Mouse (Mus musculus) mouse embryonic stem cell (cell line): ENCODE results near the gene Cdx4.

Source experiments
- in situ Hi-C, 2 experiments: fragments of 300-500 bp; cut with MboI; formaldehyde crosslinking; loops; 1 replicate in 1 of 2; 3 replicates in 1 of 2; pipeline ENCODE4 v1.14.3; 2019 to 2020; ENCODE audit warnings: low sequenced_read_pairs in 2 of 2, low pct_unique_long_range_greater_than_20kb in 1 of 2, mixed read lengths in 1 of 2; ENCODE audit not compliant: unreplicated experiment in 1 of 2

Cdx4 gene

DNA sequence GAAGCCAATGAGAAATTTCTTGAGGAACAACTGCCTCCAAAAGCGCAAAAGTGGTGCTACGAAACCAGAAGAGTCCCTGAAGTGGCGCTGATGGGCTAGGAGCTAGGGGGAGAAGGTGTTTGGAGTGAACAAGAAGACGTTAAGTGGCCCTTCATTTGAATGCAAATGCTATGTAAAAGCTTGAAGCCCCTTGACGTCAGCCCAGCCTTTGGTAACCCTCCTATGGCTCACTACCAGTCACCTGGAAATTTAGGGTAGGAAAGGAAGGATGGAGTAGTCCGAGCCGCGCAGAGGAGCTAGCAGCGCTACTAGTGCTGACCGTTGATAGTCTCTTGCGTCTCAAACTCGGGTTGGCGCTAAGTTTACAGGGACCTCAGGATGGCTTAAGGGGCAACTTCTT is at the start of gene Cdx4:
Gene Cdx4 (plus strand): TSS at position 253 of the 400 bp plus-strand sequence.
- in situ Hi-C loops, result no loop called here

DNA sequence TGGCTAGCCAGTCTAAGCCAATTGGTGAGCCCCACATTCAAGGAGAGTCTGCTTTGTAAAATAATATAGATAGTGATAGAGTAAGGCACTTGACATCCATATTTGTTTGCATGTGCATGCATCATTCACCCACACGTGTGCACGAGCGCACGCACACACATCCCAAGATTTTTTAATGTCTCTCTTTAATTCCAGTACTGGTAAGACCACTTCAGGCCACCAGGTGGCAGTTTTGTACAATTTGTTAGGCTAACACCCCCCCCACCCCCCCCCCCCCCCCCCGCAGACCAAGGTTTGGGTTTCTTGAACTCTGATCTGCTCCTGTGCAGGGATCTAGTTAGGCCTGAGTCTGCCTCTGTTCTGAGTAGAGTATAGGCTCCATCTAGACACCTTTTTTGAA is 46.9 kb upstream of the Cdx4 start:
- in situ Hi-C loops, result loop anchor here in 1 of 2 experiments (10.0 kb wide), 1 partner anchor 100 kb away; no protein-coding TSS in a partner anchor

DNA sequence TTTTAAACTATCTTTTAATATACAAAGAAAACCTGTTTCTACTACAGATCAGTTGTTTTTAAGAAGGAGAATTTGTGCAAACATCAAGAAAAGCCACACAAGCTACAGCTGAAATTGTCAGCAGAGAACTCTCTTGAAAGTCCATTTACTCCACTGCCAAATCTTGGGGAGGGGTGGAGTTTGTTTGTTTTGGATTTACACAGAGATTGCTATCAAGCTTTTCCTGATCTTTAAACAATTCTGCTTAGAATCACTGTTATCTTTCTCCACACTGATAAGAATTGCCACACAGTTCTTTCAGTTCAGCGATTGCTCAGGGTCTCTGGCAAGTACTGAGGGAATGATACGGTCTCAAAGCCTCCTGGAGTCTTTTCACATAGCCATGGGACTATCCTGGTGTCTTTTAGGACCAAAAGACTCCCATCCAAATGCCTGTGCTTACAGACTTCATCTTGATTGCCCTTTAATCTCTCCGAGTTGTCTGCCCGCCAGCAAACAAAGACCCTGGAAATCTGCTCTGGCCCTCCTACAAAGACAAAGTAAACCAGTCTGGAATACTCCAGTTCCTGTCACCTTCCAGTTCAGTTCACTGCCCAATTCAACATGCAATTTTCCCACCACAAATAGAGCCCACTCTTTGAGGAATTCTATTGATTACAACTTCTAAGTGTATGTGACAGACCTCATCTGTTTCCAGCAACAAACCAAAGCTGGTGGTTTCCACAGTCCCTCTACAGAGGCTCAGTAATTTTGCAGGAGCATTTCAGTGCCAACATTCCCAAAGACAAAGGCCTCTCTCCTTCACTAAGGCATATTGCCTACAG is 34.1 kb upstream of the Cdx4 start:
- in situ Hi-C loops, result no loop called here

DNA sequence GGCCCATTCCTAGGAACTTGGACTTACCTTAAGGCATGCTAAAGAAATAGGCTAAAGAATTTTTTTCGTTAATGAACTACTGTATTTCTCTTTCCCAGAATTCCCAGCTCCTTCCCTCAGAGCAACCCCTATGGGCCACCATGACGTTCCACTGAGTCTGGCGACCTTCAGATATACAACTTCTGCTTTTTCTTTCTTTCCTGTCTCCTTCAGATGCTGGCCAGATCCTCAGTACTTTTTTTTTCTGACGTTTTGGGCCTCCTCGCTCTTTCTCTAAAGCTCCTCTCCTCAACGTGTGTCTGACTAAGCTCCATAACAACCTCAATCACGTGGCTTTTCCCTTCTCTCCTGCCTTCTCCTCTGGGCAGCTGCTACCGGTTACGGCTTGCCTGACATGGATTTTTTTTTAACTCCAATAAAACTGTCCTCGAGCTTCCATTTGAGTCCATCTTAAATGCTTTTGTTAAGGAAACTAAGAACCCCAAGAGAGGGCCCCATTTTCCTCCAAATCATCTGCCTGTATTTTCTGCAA is 33.3 kb upstream of the Cdx4 start:
- in situ Hi-C loops, result no loop called here

DNA sequence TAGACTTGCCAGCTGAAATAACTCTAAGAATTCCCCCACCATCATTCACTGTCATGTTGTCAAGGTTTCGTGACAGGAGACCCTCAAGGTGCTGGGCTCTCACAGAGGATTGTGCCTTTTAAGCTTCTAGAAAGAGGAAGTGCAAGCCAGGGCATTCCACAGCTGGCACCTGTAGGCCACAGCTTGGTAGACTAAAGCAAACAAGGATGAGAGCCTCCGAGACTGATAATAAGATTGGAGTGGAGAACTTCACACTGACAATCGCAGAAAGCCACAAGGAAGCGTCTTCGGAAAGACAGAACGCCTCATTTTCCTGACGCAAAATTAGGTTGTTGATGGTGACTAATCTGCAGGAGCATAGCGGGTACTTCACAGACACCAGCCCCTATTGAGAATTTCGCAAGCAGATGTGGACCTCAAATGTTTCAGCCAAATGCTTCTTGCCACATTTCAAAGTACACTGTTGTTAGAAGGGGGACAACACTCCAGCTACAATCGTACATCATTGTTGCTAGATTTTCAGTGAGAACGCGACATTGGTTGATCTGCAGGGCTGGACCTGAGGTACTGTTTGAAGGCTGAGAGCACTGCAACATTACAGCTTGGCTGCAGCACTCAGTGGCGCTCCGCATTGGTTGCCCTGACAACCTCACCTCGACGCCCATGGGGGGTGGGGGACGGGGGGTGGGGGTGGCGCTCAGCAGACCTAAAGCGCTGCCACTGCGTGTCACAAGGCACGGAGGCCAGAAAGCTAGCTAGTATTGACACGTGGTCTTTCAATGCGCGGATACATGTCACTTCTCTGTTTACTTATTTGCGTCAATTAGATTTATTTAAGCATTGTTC is 32.5 kb upstream of the Cdx4 start:
- in situ Hi-C loops, result no loop called here

DNA sequence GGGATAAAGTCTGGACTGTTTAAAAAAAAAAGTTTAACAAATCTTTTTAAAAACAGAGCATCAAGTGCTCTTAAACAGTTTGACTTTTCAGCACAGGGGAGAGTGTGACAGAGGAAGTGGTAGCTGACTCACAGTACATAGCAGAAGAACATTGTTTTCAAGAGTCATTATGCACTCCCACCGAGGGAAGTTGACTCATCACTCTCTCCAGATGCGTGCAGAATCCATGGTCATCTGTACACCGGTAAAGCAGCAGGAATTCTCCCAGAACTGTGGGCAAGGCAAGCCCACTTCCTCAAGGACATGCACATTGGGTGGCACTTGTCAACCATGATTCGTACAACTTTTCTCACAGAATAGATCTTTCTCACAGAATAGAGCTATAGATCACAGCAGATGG is 22.3 kb upstream of the Cdx4 start:
- in situ Hi-C loops, result no loop called here

DNA sequence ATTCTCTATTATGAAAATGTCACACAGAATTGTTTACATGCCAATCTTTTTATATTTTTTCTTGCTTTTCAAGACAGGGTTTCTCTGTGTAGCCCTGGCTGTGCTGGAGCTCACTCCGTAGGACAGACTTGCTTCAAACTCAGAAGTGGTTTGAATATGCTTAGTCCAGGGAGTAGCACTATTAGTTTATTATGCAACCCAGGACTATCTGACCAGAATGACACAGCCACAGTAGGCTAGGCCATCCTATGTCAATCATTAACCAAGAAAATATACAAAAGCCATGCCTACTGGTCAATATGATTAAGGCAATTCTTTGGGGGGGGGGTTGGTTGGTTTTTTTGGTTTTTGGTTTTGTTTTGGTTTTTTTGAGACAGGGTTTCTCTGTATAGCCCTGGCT is 12.9 kb upstream of the Cdx4 start:
- in situ Hi-C loops, result no loop called here

DNA sequence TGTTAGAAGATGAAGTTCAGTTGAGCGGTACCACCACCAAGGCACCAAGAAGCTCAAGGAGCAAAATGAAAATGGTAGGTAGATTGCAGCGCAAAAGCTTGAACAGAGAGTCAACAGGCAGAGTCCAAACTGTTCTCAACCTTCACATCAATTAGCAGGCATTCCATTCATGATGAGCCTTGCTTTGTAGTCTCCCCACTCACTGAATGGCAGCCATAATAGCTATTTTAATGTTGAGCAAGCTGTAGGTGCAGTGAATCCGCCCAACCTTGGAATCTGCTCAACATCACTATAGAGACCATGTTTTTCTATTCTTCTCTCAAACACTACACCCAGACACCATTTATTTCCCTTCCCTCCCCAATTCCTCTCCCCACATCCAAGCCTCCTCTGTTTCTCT is 9.5 kb upstream of the Cdx4 start:
- in situ Hi-C loops, result no loop called here

DNA sequence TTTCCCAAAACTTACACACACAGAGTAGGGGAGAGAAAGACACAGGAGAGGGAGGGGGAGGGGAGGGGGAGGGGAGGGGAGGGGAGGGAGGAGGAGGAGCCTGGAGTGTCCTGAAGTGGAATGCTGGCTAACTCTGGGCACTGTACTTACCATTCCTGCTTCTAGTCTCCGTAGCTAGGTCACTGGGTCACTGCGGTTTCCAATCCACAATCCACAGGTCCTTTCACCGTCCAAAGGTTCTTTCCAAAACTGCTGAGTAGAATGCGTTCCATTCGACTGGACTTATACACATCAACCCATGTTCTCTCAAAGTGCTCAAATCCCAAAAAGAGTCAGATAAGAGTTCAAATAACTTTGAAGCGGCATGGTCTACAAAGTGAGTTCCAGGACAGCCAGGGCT is 7.1 kb upstream of the Cdx4 start:
- in situ Hi-C loops, result no loop called here

DNA sequence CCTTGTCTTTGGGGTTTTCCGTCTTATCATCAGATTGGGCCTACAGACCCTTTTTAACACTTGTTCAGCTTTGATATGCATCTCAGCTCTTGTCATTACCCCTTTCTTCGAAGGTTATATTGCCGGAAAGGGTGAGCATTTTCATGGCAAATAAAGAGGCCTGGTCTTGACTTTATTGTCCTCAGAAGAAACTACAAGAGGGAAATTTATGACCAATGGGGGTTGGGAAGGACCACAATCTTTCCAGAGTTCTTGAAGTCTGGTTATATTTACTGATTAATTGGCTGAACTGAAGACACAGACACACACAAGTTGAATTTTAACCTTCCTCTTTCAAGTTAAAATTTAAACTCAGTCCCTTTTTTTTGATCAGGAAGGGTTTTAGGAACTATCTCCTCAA is 4.7 kb downstream of the Cdx4 start:
- in situ Hi-C loops, result no loop called here

DNA sequence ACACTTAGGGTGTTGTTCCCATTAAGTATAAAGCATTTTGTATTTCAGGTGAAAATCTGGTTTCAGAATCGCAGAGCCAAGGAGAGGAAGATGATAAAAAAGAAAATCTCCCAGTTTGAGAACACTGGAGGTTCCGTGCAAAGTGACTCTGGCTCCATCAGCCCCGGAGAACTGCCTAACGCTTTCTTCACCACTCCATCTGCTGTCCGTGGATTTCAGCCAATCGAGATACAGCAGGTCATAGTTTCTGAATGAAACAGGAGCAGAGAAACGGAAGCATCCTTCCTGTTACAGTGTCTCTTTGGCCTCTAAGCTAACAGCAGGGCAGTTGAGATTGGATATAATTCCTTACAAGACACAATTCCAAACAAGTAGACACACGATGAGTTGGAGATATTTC is 8.2 kb downstream of the Cdx4 start:
- in situ Hi-C loops, result no loop called here

DNA sequence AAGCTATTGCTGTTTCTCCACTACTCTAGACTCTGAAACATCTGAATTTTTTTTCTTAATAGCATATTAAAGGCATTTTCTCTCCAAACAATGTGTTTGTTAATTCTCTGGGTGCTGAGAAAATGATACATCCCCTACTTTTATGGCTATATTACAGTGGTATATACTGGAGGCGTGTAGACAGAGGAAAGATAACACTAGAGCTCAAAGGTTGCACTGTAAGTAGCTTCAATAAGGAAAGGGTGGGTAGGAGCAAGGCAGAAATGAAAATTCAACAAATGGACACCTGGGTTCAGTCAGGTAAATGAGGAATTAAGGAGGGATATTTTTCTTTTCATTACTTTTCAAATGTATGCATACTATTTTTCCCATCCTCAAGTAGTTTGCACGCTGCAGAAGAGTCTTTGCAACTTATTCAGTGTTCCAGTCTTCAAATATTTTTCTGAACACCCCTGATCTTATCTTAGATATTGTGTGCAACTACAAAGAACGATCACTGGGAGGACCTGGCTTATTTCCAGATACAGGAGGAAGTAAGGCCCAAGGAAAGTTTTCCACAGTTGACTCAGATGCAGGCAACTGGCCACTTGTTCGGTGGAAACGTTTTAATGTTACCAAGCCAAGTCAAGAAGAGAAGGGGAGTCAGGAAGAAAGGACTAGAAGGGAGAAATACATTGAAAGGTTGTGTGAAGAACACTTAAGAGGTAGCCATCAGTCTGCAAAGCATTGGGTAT is 10.1 kb downstream of the Cdx4 start:
- in situ Hi-C loops, result no loop called here

DNA sequence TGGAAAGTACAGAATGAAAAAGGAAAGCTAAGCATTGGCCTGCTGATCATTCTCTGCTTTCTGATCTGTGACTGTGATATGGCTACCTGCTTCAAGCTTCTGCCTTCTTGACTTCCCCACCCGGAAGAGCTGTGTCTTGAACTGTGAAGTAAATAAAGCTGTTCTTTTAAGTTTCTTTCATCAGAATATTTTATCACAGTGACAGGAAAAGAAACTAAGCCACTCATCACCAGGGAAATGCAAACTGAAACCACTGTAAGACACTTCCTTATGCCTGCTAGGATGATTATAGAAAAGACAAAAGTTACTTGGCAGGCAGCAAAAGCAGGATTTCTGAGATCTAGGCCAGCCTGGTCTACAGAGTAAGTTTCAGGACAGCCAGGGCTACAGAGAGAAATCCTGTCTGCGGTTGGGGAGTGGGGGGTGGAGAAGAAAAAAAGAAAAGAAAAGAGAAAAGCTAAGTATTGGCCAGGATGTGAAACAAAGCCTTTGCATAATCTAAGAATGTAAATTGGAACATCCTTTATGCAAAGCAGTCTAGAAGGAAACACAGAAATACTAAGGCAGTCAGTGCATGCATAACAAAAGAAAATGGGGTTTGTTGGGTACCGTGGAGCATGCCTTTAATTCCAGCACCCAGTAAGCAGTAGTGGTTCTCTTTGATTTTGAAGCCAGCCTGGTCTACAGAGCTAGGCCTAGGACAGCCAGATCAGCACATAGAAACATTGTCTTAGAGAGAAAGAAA is 20.3 kb downstream of the Cdx4 start:
- in situ Hi-C loops, result no loop called here

DNA sequence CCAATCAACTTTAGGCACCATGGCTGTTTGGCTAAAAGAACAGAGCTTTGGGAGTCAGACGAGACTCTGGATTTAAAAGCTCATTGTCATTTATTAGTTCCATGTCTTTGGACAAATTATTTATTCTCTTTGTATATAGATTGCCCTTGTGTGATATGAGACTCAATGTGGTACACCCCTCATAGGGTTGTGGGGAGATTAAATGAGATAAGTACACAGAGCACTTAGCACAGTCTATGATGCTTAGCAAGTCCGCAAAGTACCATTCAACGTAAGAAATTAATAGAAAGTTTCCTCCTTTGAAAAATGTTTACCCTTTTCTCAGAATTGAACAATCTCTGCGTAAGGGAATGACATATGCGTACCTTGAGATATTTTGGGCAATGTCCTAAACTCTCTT is 34.6 kb downstream of the Cdx4 start:
- in situ Hi-C loops, result no loop called here

DNA sequence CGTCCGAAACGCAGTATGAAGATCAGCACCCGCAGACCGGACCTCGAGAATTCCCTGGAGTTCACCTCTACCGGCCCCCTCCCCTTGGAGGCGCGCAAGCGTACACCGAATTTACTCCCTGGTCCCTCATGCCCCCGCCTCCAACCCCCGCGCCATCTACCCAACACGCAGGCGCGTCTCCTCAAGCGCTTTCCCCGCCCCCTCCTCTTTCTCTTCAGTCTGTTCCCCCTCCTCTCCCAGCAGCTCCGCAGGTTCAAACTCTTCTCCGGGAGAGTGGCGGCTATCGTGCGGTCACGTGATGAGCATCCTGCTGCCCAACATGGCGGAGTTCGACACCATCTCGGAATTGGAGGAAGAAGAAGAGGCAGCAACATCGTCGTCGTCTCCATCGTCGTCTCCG is 35.1 kb downstream of the Cdx4 start, which contains the start of gene Chic1:
Gene Chic1 (plus strand): TSS at position 190 of the 400 bp plus-strand sequence.
- in situ Hi-C loops, result no loop called here

DNA sequence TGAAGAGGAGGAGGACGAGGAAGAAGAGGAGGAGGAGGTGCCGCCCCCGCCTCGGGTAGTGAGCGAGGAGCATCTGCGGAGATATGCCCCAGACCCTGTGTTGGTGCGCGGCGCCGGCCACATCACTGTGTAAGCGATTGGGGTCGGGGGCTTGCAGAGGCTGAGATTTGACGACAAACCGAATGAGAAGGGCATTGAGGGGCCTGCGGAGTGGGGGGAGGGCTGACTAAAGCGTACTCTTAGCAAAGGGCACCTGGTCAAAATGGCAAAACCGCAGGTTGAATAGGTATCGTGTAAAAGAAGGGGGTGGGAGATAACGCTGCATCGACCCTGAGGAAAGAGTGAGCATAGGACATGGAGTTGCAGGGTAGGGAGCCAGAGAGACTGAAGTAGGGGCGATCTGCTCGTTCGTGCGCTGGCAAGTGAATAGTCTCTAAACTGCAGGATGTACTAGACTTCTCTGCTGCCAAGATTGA is 35.6 kb downstream of the Cdx4 start:
- in situ Hi-C loops, result no loop called here

DNA sequence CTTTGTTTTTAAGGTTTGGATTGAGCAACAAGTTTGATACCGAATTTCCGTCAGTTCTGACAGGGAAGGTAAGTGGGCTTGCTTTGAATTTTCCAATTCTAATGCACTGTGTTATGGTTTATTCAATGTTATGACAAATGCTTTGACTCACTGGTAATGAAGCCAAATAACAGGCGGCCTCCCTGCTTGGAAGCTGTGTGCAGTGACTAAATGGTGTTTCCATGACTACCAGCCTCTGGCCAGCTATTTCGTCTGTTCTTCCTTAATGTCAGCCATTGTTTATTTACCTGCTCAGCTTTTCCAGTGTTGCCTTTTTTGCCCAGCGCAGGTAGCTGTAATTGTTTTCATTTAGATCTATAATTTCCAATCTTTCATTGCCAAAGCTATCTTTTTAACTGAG is 45.0 kb downstream of the Cdx4 start:
- in situ Hi-C loops, result loop anchor here in 1 of 2 experiments (5.0 kb wide), 1 partner anchor 84 kb away; no protein-coding TSS in a partner anchor

DNA sequence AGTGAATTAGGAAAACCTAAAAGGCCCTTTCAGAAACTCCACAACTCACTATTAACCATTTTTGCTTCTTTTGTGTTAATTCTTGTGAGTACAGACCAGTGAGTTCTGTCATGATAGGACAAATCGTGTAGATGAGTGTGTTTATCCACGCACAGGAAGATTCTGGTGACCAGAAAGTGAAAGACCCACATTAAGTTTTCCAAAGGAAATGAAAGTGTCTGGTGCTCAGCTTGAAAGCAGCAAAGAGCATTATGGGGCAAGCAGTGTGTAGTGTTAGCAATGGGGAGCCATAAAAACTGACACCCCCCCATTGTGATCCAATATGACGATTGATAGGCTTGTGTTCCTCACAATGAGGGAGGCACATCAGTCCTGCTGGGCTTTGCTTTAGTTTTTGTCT is 47.5 kb downstream of the Cdx4 start:
- in situ Hi-C loops, result loop anchor here in 1 of 2 experiments (5.0 kb wide), 1 partner anchor 86 kb away; no protein-coding TSS in a partner anchor
